Mouse (Mus musculus): Measurements from ENCODE around the gene Zfp318. TPM values are rescaled to one million over a fixed set of nuclear protein-coding genes. Genes with fewer than 3 reads are reported as not detected.

Gene Zfp318
- polyA plus RNA-seq (2014; fragmentation: Illumina TruSeq; extraction: RNeasy Lipid Tissue Mini Kit (QIAGEN cat#74804); ENCODE audit: low replicate concordance) = 14.6 TPM

GRCm38 (mm10) chr17:46383294-46384060 lies at the start of gene Zfp318:
Zfp318 (plus strand) TSS chr17:46383731.

GRCm38 (mm10) chr17:46428761-46429414 lies 45.4 kb downstream of the Zfp318 start, which contains the start of gene Crip3:
Crip3 (plus strand) TSS chr17:46428926.

DNA sequence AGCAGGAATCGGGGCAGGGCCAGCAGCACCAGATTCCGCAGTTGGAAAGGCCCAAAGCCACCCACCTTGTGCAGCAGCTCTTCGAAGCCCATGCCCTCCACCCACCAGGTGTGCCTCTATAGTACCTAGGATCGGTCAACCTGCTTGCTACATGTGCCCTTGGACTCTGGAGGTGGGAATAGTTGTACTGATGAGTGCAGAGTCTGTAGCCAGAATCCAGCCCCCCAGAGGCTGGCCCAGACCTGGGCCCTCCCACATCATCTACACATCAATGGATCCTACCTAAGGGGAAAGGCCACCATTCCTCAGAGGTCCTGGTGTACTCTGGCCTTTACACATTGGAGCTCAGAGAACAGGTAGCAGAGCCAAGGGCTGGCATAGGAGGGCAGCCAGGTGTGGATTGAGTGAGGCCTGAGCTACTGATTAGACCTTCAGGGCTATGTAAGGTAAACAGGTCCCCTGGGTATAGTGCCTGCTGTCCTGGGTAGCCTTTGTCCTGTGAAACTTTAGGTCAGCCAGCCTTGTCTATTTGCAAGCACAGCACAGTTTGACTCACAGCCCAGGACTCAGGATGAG lies 54.9 kb downstream of the Zfp318 start, which contains the start of gene Slc22a7:
Gene Slc22a7, minus strand, starts transcription at position 160 of the 576 bp plus-strand sequence.

Other genes starting within 250 kb of the Zfp318 start
- not detected for gene Rsph9, start 239.5 kb upstream of the Zfp318 start, polyA plus RNA-seq (2014; fragmentation: Illumina TruSeq; extraction: RNeasy Lipid Tissue Mini Kit (QIAGEN cat#74804); ENCODE audit: low replicate concordance)
- gene Mad2l1bp, start 230.2 kb upstream of the Zfp318 start, polyA plus RNA-seq (2014; fragmentation: Illumina TruSeq; extraction: RNeasy Lipid Tissue Mini Kit (QIAGEN cat#74804); ENCODE audit: low replicate concordance) = 1.0 TPM
- gene Gtpbp2, start 222.7 kb upstream of the Zfp318 start, polyA plus RNA-seq (2014; fragmentation: Illumina TruSeq; extraction: RNeasy Lipid Tissue Mini Kit (QIAGEN cat#74804); ENCODE audit: low replicate concordance) = 19.8 TPM
- 2.8 TPM for gene Polh, start 181.1 kb upstream of the Zfp318 start, polyA plus RNA-seq (2014; fragmentation: Illumina TruSeq; extraction: RNeasy Lipid Tissue Mini Kit (QIAGEN cat#74804); ENCODE audit: low replicate concordance)
- 5.9 TPM for gene Xpo5, start 180.9 kb upstream of the Zfp318 start, polyA plus RNA-seq (2014; fragmentation: Illumina TruSeq; extraction: RNeasy Lipid Tissue Mini Kit (QIAGEN cat#74804); ENCODE audit: low replicate concordance)
- gene Polr1c, start 135.7 kb upstream of the Zfp318 start, polyA plus RNA-seq (2014; fragmentation: Illumina TruSeq; extraction: RNeasy Lipid Tissue Mini Kit (QIAGEN cat#74804); ENCODE audit: low replicate concordance) = 1.6 TPM
- gene Yipf3, start 135.7 kb upstream of the Zfp318 start, polyA plus RNA-seq (2014; fragmentation: Illumina TruSeq; extraction: RNeasy Lipid Tissue Mini Kit (QIAGEN cat#74804); ENCODE audit: low replicate concordance) = 0.93 TPM
- gene Lrrc73, start 130.2 kb upstream of the Zfp318 start, polyA plus RNA-seq (2014; fragmentation: Illumina TruSeq; extraction: RNeasy Lipid Tissue Mini Kit (QIAGEN cat#74804); ENCODE audit: low replicate concordance) = not detected
- 0.33 TPM for gene Tjap1, start 100.7 kb upstream of the Zfp318 start, polyA plus RNA-seq (2014; fragmentation: Illumina TruSeq; extraction: RNeasy Lipid Tissue Mini Kit (QIAGEN cat#74804); ENCODE audit: low replicate concordance)
- not detected for gene Dlk2, start 86.3 kb upstream of the Zfp318 start, polyA plus RNA-seq (2014; fragmentation: Illumina TruSeq; extraction: RNeasy Lipid Tissue Mini Kit (QIAGEN cat#74804); ENCODE audit: low replicate concordance)
- gene Abcc10, start 55.4 kb upstream of the Zfp318 start, polyA plus RNA-seq (2014; fragmentation: Illumina TruSeq; extraction: RNeasy Lipid Tissue Mini Kit (QIAGEN cat#74804); ENCODE audit: low replicate concordance) = 0.67 TPM
- not detected for gene Crip3, start 45.2 kb downstream of the Zfp318 start, polyA plus RNA-seq (2014; fragmentation: Illumina TruSeq; extraction: RNeasy Lipid Tissue Mini Kit (QIAGEN cat#74804); ENCODE audit: low replicate concordance)
- not detected for gene Slc22a7, start 54.7 kb downstream of the Zfp318 start, polyA plus RNA-seq (2014; fragmentation: Illumina TruSeq; extraction: RNeasy Lipid Tissue Mini Kit (QIAGEN cat#74804); ENCODE audit: low replicate concordance)
- not detected for gene Ttbk1, start 103.9 kb downstream of the Zfp318 start, polyA plus RNA-seq (2014; fragmentation: Illumina TruSeq; extraction: RNeasy Lipid Tissue Mini Kit (QIAGEN cat#74804); ENCODE audit: low replicate concordance)
- 2.1 TPM for gene Dnph1, start 113.0 kb downstream of the Zfp318 start, polyA plus RNA-seq (2014; fragmentation: Illumina TruSeq; extraction: RNeasy Lipid Tissue Mini Kit (QIAGEN cat#74804); ENCODE audit: low replicate concordance)
- not detected for gene Cul9, start 162.7 kb downstream of the Zfp318 start, polyA plus RNA-seq (2014; fragmentation: Illumina TruSeq; extraction: RNeasy Lipid Tissue Mini Kit (QIAGEN cat#74804); ENCODE audit: low replicate concordance)
- gene Srf, start 172.4 kb downstream of the Zfp318 start, polyA plus RNA-seq (2014; fragmentation: Illumina TruSeq; extraction: RNeasy Lipid Tissue Mini Kit (QIAGEN cat#74804); ENCODE audit: low replicate concordance) = 0.15 TPM
- not detected for gene Ptk7, start 245.8 kb downstream of the Zfp318 start, polyA plus RNA-seq (2014; fragmentation: Illumina TruSeq; extraction: RNeasy Lipid Tissue Mini Kit (QIAGEN cat#74804); ENCODE audit: low replicate concordance)